23 mouse cellular contexts compared by ENCODE assay signal in the genomic region with DNA sequence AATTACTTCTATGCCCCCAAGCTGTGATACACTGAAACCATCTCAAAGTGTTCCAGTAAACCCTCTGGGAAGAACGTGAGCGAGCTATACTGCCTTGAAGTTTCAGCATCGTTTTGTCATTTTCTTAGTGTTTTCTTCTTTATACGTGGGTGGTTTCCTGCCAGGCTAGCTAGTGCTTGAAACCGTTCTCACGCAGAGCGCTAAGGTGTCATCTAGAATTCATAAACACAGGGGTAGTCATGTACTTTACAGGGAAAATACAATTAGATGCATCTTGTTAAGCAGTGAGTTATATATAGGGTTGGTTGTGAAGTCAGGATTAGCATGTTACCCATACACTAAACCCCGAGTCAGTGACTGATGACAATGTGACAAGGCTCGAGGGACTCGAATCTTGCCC. TPM values are rescaled to one million over a fixed set of nuclear protein-coding genes. Genes with fewer than 3 reads are reported as not detected.
DNase-seq lines count a peak whose midpoint lies in the region; ATAC-seq lines count a peak whose summit lies in the region.
"Had no signal": no experiment of that assay in that cellular context is flagged by ENCODE, and none has a peak within 500 bp of the region (broad histone marks: within the 10 kb centered on the region; RNA-seq: fewer than 3 reads in every experiment).

No protein-coding gene starts in this region.

- peak; percentile 46 for ATAC-seq in activated CD4-positive, CD25-positive, alpha-beta regulatory T cell, adult 4 months
- ATAC-seq in inflammation-experienced regulatory T-cells, adult 6 months: peak; percentile 48
- ATAC-seq: forebrain, embryonic 14.5 days; forebrain, postnatal 0 days; hindbrain, postnatal 0 days; intestine, embryonic 15.5 days; Patski had no signal

- peak; percentile 45 for DNase-seq in heart, adult 11 months
- no peak for DNase-seq in heart, adult 9 months (ENCODE audit: low spot score in 2 of 2)
- no peak for DNase-seq in layer of hippocampus, postnatal 36 days
- DNase-seq in adrenal gland, adult 2 months: no peak
- DNase-seq: adrenal gland, adult 8-10 months; adrenal gland, postnatal 25 days; B cell, adult 2 months; cerebellum, adult 18-20 months; cerebellum, adult 9-10 months; cerebellum, postnatal 14 days; forebrain, postnatal 0 days; gastrocnemius, postnatal 10 days; gastrocnemius, postnatal 36 days; heart, postnatal 14 days; heart, postnatal 4 days; kidney, adult 18-20 months; kidney, adult 9 months had no signal

RNA-seq across cellular contexts. Expression of gene Mon2, which starts 55.2 kb away (rescaled TPM):
- 10 to 100 TPM; 17.2 to 22.6 TPM for polyA plus RNA-seq in activated CD4-positive, CD25-positive, alpha-beta regulatory T cell, adult 4 months (2017; shearing (Covaris generic))
- polyA plus RNA-seq in inflammation-experienced regulatory T-cells, adult 6 months (2017; shearing (Covaris generic)): 10 to 100 TPM; 12.3 to 39.6 (median 34.4) TPM
- 100 to 1,000 TPM in 1 of 2 experiments, 10 to 100 TPM in 1; 94.0 to 108 TPM for total RNA-seq in layer of hippocampus, postnatal 36 days (2021)
- 10 to 100 TPM; 73.5 to 88.3 TPM for total RNA-seq in adrenal gland, adult 2 months (2021)
- 34.7 and 45.4 TPM in 2 replicates for polyA plus RNA-seq in adrenal gland, adult 2 months (2012; rRNA removed)
